Mouse (Mus musculus) thymus, postnatal 10 days (tissue): ENCODE results near the gene Hrk.

Source experiments
- DNase-seq, 2 experiments: peaks; one replicate each; pipeline ENCODE4 v3.0.0; 2021; ENCODE audit warnings: low spot score in 2 of 2

Gene Hrk

DNA sequence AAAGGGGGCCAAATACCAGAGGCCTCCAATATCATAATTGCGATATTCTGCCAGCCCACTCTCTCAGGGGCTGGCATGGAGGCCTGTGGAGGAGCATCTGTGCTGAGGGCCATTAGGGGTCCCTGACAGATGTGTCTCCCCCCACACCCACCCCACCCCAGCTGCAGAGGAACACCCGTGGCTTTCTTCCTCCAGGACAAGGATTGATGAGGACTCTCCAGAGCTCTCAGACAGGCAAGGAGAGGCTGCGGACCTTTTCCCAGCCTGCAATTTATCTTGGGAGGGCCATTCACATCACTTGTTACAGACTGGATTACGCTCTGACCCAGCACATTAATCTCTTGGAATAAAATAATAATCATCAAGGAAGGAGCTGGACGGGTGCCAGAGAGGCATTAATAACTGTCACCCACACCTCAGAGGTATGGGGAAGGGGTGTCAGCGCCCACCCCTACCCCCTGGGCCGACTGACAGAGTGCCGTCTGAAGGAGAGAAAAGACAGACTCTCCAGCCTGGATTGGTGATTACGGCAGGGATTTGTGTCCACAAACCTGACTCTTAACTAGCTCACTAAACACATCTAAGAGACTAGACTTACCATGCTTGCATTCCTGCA, 58.8 kb downstream of the Hrk start:
- no peak for DNase-seq

DNA sequence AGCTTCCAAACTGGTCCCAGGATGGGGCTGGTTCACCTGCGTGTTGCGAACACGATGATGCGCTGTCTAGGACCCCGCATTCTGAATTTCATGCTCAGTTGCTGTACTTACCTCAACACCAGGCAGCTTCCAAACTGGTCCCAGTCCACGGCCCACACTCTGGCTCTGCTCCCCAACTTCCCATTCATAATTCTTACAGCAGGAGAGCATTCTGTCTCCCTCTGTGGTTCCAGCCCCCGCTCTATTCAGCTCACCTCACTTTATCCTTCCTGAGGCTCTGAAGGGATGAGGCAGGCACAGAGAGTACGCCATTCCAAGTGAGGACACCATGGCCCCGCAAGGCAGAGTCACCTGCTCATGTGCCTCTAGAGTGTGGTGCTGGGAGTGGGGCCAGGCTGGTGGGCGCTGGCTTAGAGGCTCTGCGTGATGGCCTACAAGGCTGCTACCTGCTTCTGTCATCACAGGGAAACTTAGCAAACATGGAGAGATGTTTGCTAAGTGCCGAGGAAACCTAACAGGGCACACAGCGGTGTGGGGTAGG, 65.7 kb downstream of the Hrk start:
- DNase-seq = no peak

DNA sequence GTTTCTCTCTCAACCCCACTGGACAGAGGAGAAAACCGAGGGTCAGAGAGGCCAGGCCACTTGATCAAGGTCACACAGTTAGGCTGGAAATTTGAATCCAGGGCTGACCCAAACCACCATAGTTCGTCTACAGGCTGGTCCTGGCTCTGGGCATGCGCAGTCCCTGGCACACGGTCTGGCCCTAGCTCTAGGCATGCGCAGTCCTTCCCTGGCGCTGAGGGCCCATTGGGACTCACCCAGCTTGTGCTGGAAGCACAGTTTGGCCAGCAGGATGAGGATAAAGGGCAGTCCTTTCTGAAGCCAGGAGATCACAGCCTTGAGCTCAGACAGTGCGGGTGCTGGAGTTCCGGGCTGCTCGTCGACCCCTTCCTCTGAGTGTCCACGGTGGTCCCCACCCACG, 72.4 kb downstream of the Hrk start:
- no peak for DNase-seq
